Mouse (Mus musculus) olfactory bulb, adult 2 months (tissue): ENCODE data around the gene Ercc2.

ENCODE experiments used
- CTCF ChIP-seq: fragments of 200-500 bp; IDR thresholded peaks from 2 replicates; pipeline ENCODE4 v1.5.1; 2012; ENCODE audit warnings: low read depth, mild to moderate bottlenecking, low read length, moderate library complexity; ENCODE audit not compliant: insufficient read depth
- POLR2A ChIP-seq: fragments of 200-500 bp; IDR thresholded peaks from 2 replicates; pipeline ENCODE4 v1.6.1; 2012; ENCODE audit warnings: mild to moderate bottlenecking, low read depth, low read length, moderate library complexity; ENCODE audit not compliant: insufficient read depth

GRCm38 (mm10) chr7:19365376-19365775 lies 16.4 kb upstream of the Ercc2 start:
- no peak for TF ChIP-seq CTCF
- TF ChIP-seq POLR2A: no peak
